Mouse (Mus musculus) fat pad, adult 2 months (tissue): ENCODE data around the gene Sdhaf4.

Experiments
- DNase-seq: peaks from one replicate; pipeline ENCODE4 v3.0.0-alpha.2; 2011; ENCODE audit warnings: low read depth, low spot score; ENCODE audit errors: extremely low read depth

Gene Sdhaf4

DNA sequence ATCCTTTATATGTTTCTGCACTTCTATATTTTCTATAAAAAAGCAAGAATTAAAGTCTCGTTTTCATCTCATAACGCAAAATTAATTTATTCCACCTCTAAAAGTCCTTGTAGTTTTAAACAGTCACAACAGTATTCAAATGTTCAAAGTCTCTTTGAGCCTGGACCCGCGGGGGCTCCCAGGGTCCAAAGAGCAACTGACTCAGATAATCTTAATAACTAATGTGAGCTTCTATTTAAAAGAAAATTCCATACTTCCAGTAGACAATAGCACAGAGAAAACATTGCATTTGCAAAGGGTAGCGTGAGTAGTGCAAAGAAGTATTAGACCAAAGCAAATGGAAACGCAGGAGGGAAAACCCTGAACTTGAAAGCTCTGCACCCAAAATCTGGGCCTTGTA is 47.4 kb downstream of the Sdhaf4 start:
- no peak for DNase-seq

- DNase-seq, result no peak
These were observed 49.9 kb downstream of the Sdhaf4 start for GRCm38 (mm10) chr1:23955539-23955938.

GRCm38 (mm10) chr1:23953921-23954320 is 51.5 kb downstream of the Sdhaf4 start:
- no peak for DNase-seq

- DNase-seq, result no peak
These were observed 56.4 kb downstream of the Sdhaf4 start for GRCm38 (mm10) chr1:23948778-23949699.

GRCm38 (mm10) chr1:23948290-23948689 is 57.2 kb downstream of the Sdhaf4 start:
- DNase-seq, result no peak
